ENCODE assay signal across 27 mouse cellular contexts in genomic region chr13:5615327-5615726, GRCm38 (mm10).
DNase-seq lines count a peak whose midpoint lies in the region; ATAC-seq lines count a peak whose summit lies in the region.
"Had no signal": no experiment of that assay in that cellular context is flagged by ENCODE, and none has a peak within 500 bp of the region (broad histone marks: within the 10 kb centered on the region; RNA-seq: fewer than 3 reads in every experiment).

No protein-coding gene starts in this region.

- H3K4me2 ChIP-seq in forebrain, embryonic 13.5 days = no peak overlapping the region
- no peak overlapping the region for H3K4me2 ChIP-seq in forebrain, embryonic 11.5 days (ENCODE audit: low read depth, low read length, severe bottlenecking)
- H3K4me2 ChIP-seq in hindbrain, embryonic 12.5 days (replicated peaks) = no peak overlapping the region
- no peak overlapping the region for H3K4me2 ChIP-seq in hindbrain, embryonic 11.5 days (replicated peaks; ENCODE audit: low read depth, low read length)
- no peak overlapping the region for H3K4me2 ChIP-seq in neural tube, embryonic 13.5 days
- H3K4me2 ChIP-seq: embryonic facial prominence, embryonic 13.5 days; heart, embryonic 15.5 days; kidney, embryonic 15.5 days; liver, embryonic 12.5 days; midbrain, embryonic 12.5 days had no signal

- DNase-seq in forebrain, embryonic 11.5 days (ENCODE audit: low spot score) = no peak
- no peak for DNase-seq in hindbrain, embryonic 11.5 days (ENCODE audit: low spot score)
- DNase-seq in neural tube, embryonic 10.5 days (ENCODE audit: extremely low spot score, low spot score) = no peak
- DNase-seq in retina, embryonic 14.5 days (ENCODE audit: low spot score) = peak; percentile 26
- DNase-seq: adrenal gland, postnatal 10 days; cerebellum, adult 18-20 months; cerebellum, postnatal 10 days; kidney, postnatal 25 days; left cerebral cortex, postnatal 4 days; liver, postnatal 0 days; right cerebral cortex, adult 18-20 months; spleen, adult 18-20 months; thymus, postnatal 25 days had no signal

- no peak overlapping the region for H3K9ac ChIP-seq in forebrain, embryonic 13.5 days
- H3K9ac ChIP-seq in forebrain, embryonic 11.5 days (ENCODE audit: low read length) = no peak overlapping the region
- no peak overlapping the region for H3K9ac ChIP-seq in hindbrain, embryonic 12.5 days
- H3K9ac ChIP-seq in hindbrain, embryonic 11.5 days (ENCODE audit: low read depth, low read length) = no peak overlapping the region
- no peak overlapping the region for H3K9ac ChIP-seq in neural tube, embryonic 13.5 days
- H3K9ac ChIP-seq: embryonic facial prominence, embryonic 13.5 days; heart, embryonic 15.5 days; kidney, embryonic 15.5 days; liver, embryonic 12.5 days; liver, postnatal 0 days; midbrain, embryonic 12.5 days had no signal

- no peak overlapping the region for H3K27ac ChIP-seq in forebrain, embryonic 13.5 days
- H3K27ac ChIP-seq in forebrain, embryonic 11.5 days (ENCODE audit: low read depth, low read length) = no peak overlapping the region
- no peak overlapping the region for H3K27ac ChIP-seq in hindbrain, embryonic 12.5 days
- H3K27ac ChIP-seq in hindbrain, embryonic 11.5 days (ENCODE audit: low read depth, low read length) = no peak overlapping the region
- H3K27ac ChIP-seq in neural tube, embryonic 13.5 days (replicated peaks) = no peak overlapping the region
- H3K27ac ChIP-seq: embryonic facial prominence, embryonic 13.5 days; forebrain, embryonic 10.5 days; kidney, embryonic 15.5 days; layer of hippocampus, adult 2 months; left cerebral cortex, adult 2 months; liver, embryonic 12.5 days; midbrain, embryonic 12.5 days had no signal

- no peak overlapping the region for H3K4me3 ChIP-seq in forebrain, embryonic 13.5 days
- no peak overlapping the region for H3K4me3 ChIP-seq in forebrain, embryonic 11.5 days (ENCODE audit: low read depth, low read length)
- H3K4me3 ChIP-seq in hindbrain, embryonic 12.5 days = no peak overlapping the region
- no peak overlapping the region for H3K4me3 ChIP-seq in hindbrain, embryonic 11.5 days (ENCODE audit: low read depth, low read length)
- no peak overlapping the region for H3K4me3 ChIP-seq in neural tube, embryonic 13.5 days
- H3K4me3 ChIP-seq: embryonic facial prominence, embryonic 13.5 days; forebrain, embryonic 10.5 days; heart, embryonic 15.5 days; kidney, embryonic 15.5 days; layer of hippocampus, adult 2 months; left cerebral cortex, adult 2 months; liver, embryonic 12.5 days; midbrain, embryonic 12.5 days had no signal

- 0 out of 2 replicates have a peak, but pooled peaks have one; percentile 43 for ATAC-seq in forebrain, embryonic 13.5 days
- ATAC-seq in forebrain, embryonic 11.5 days (replicated peaks; ENCODE audit: low FRiP score) = no peak
- peak; percentile 76 for ATAC-seq in hindbrain, embryonic 12.5 days (ENCODE audit: low FRiP score)
- no peak for ATAC-seq in hindbrain, embryonic 11.5 days (ENCODE audit: low FRiP score)
- ATAC-seq in neural tube, embryonic 13.5 days (ENCODE audit: low read depth) = peak; percentile 63
- ATAC-seq in frontal cortex, adult (ENCODE audit: low TSS enrichment) = no peak
- ATAC-seq: liver, embryonic 12.5 days had no signal

- no peaks in the 10 kb centered on the region for H3K9me3 ChIP-seq in forebrain, embryonic 13.5 days (replicated peaks)
- no peaks in the 10 kb centered on the region for H3K9me3 ChIP-seq in forebrain, embryonic 11.5 days (ENCODE audit: control insufficient read depth, low read length)
- H3K9me3 ChIP-seq in hindbrain, embryonic 12.5 days (replicated peaks) = no peaks in the 10 kb centered on the region
- no peaks in the 10 kb centered on the region for H3K9me3 ChIP-seq in hindbrain, embryonic 11.5 days (ENCODE audit: control insufficient read depth, low read length)
- no peaks in the 10 kb centered on the region for H3K9me3 ChIP-seq in neural tube, embryonic 13.5 days
- H3K9me3 ChIP-seq: embryonic facial prominence, embryonic 13.5 days; forebrain, embryonic 10.5 days; heart, embryonic 15.5 days; kidney, embryonic 15.5 days; liver, embryonic 12.5 days; megakaryocyte, embryonic 14.5 days; midbrain, embryonic 12.5 days had no signal

- WGBS in forebrain, embryonic 13.5 days = 42% methylated on average over 3 of the region's 3 CpGs
- 62% methylated on average over 3 of the region's 3 CpGs for WGBS in forebrain, embryonic 11.5 days
- 75% methylated on average over 3 of the region's 3 CpGs for WGBS in hindbrain, embryonic 12.5 days
- WGBS in hindbrain, embryonic 11.5 days = 80% methylated on average over 3 of the region's 3 CpGs
- 47% methylated on average over 3 of the region's 3 CpGs for WGBS in neural tube, embryonic 13.5 days

- H3K4me1 ChIP-seq in forebrain, embryonic 13.5 days = no peaks in the 10 kb centered on the region
- no peaks in the 10 kb centered on the region for H3K4me1 ChIP-seq in forebrain, embryonic 11.5 days (replicated peaks; ENCODE audit: control insufficient read depth, insufficient read depth, low read length)
- no peaks in the 10 kb centered on the region for H3K4me1 ChIP-seq in hindbrain, embryonic 12.5 days
- H3K4me1 ChIP-seq in hindbrain, embryonic 11.5 days (replicated peaks; ENCODE audit: control insufficient read depth, insufficient read depth, low read length) = no peaks in the 10 kb centered on the region
- H3K4me1 ChIP-seq in neural tube, embryonic 13.5 days (replicated peaks) = no peaks in the 10 kb centered on the region; the same call in 1 of the 2 replicates
- H3K4me1 ChIP-seq: embryonic facial prominence, embryonic 13.5 days; forebrain, embryonic 10.5 days; kidney, embryonic 15.5 days; liver, embryonic 12.5 days; midbrain, embryonic 12.5 days had no signal

- H3K36me3 ChIP-seq in forebrain, embryonic 13.5 days (ENCODE audit: poor library complexity, severe bottlenecking) = no peaks in the 10 kb centered on the region
- H3K36me3 ChIP-seq in forebrain, embryonic 11.5 days (ENCODE audit: control insufficient read depth, insufficient read depth, low read length) = no peaks in the 10 kb centered on the region
- H3K36me3 ChIP-seq in hindbrain, embryonic 12.5 days = no peaks in the 10 kb centered on the region
- no peaks in the 10 kb centered on the region for H3K36me3 ChIP-seq in hindbrain, embryonic 11.5 days (ENCODE audit: control insufficient read depth, insufficient read depth, low read length)
- H3K36me3 ChIP-seq in neural tube, embryonic 13.5 days = no peaks in the 10 kb centered on the region
- H3K36me3 ChIP-seq: embryonic facial prominence, embryonic 13.5 days; forebrain, embryonic 10.5 days; heart, embryonic 15.5 days; kidney, embryonic 15.5 days; liver, embryonic 12.5 days; midbrain, embryonic 12.5 days had no signal

- no peaks in the 10 kb centered on the region for H3K27me3 ChIP-seq in forebrain, embryonic 13.5 days
- H3K27me3 ChIP-seq in forebrain, embryonic 11.5 days (ENCODE audit: control insufficient read depth, insufficient read depth, low read length) = no peaks in the 10 kb centered on the region
- no peaks in the 10 kb centered on the region for H3K27me3 ChIP-seq in hindbrain, embryonic 12.5 days
- H3K27me3 ChIP-seq in hindbrain, embryonic 11.5 days (ENCODE audit: control insufficient read depth, insufficient read depth, low read length) = no peaks in the 10 kb centered on the region
- no peaks in the 10 kb centered on the region for H3K27me3 ChIP-seq in neural tube, embryonic 13.5 days
- H3K27me3 ChIP-seq: CH12.LX; embryonic facial prominence, embryonic 13.5 days; heart, embryonic 15.5 days; kidney, embryonic 15.5 days; liver, embryonic 12.5 days; megakaryocyte, embryonic 14.5 days; midbrain, embryonic 12.5 days had no signal

Comparison
In these comparisons a context has a peak if more than half of its experiments do, and no peak if none do; other contexts are left out.
1. ATAC-seq: peak in forebrain, embryonic 13.5 days (single experiment), hindbrain, embryonic 12.5 days (single experiment) and neural tube, embryonic 13.5 days (single experiment); none in forebrain, embryonic 11.5 days (single experiment), hindbrain, embryonic 11.5 days (single experiment) and frontal cortex, adult (single experiment).